Mouse (Mus musculus) liver, adult 2 months (tissue): ENCODE measurements at regions not wholly inside any gene's neighbourhood (a gene's known extent, or its start where the extent isn't known, plus 50 kb on each side); places are given as distances from the start of the nearest gene placed in this dataset.

ENCODE experiments used
- CTCF ChIP-seq: fragments of 200-500 bp; IDR thresholded peaks from 2 replicates; pipeline ENCODE4 v1.5.1; 2011; ENCODE audit warnings: low read depth, low read length, control low read depth
- POLR2A ChIP-seq: fragments of 200-500 bp; IDR thresholded peaks from 2 replicates; pipeline ENCODE4 v1.6.1; 2011; ENCODE audit warnings: low read length, control low read depth; ENCODE audit not compliant: insufficient read depth; ENCODE audit errors: extremely low read depth

DNA sequence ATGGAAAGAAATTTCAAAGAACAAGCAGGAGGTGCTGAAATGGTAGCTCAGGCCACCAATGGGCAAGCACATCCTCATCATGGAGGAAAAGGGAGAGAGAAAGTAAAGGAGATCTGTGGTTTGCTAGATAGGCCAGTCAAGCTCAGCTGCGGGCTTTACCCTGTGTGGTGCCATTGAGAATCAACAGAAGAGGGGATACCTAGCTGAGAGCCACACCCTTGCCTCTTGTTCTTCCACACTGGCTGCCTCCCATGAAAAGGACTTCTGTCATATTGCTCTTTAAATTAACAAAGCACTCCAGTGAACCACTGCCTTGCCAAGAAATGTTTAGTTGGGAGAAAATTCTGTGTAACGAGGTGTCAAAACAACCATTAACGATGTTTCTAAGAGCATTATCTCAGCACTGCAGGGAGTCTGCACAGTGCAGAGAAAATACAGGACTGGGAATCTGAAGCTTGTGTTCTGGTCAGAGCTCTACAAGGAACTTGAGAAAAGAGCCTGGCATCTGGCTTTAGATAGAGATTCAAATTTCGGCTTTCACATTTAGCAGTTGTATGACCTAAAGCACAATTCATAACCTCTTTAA is 510.7 kb upstream of the Tle4 start:
- TF ChIP-seq POLR2A, result no peak
- TF ChIP-seq CTCF, result no peak
